Mouse (Mus musculus) kidney, postnatal 10 days (tissue): ENCODE results near the gene Senp6.
"Not testable (repeated sequence)": the region's sequence is repeated elsewhere in the genome, so short reads cannot be mapped to it uniquely, and the experiment has no call there.

ENCODE experiments used
- DNase-seq: peaks from one replicate; pipeline ENCODE4 v3.0.0; 2021; ENCODE audit warnings: mixed read lengths

Senp6 gene

GRCm38 (mm10) chr9:80066367-80067220 lies at the start of gene Senp6:
Gene Senp6, plus strand, starts transcription at chr9:80066903.
- DNase-seq: peak; percentile 89

DNA sequence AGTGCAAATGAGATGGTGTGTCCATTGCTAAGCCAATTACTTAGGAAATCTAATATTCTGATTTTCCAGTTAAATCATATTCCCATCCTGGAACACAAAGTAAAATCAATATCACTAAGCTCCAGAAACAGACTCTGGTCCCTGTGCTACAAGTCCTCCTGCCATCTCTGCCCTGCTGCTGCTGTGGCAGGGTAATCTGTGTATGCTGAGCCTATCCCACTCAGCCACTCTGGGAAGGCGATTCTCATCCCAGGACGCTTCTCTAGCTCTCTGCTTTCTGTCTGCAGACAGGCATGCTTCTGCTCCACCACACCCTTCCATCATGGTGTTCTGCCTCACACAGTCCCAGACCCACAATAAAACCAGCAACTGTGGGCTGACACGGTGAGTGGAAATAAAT lies 46.3 kb upstream of the Senp6 start:
- DNase-seq: no peak

- DNase-seq: no peak
Measured at GRCm38 (mm10) chr9:80021648-80022047, 45.1 kb upstream of the Senp6 start.

DNA sequence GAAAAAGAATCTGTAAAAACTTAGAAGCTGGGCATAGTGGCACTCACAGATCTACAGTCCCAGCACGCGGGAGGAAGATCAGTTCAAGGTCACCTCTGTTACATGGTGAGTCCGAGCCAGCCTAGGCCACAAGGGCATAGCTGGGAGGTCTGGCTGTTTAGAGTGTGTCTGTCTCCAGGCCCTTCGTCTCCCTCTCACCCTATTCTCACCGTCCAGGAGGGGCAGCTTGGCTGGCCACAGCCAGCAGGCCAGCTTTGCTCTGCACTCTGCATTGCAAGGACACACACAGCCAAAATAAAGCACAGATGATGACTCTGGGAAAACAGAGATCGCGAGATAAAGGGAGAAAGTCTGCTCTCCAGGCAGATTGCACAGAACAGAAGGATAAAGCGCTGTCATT lies 43.9 kb upstream of the Senp6 start:
- DNase-seq: no peak

- DNase-seq: not testable (repeated sequence)
Measured at GRCm38 (mm10) chr9:80025347-80025746, 41.4 kb upstream of the Senp6 start.

DNA sequence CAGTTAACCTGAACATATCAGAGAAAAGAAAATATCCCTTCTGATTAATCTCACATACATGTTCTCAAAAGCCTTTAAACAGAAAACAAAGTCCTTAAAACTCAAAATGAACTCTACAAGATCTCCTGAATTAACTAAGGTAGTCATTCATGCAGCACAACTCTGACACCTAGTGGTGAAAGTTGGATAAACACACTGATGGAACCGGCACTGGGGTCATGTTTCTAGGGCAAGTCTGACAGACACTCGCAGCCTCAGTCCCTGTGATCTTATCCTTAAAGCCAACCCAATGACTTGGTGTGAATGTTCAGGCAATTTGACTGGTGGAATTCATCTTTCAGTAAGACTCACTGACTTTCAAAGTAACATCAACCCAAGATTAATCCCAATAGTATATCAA lies 40.7 kb upstream of the Senp6 start:
- DNase-seq: peak; percentile 75

- no peak for DNase-seq
Measured at GRCm38 (mm10) chr9:80026581-80027021, 40.1 kb upstream of the Senp6 start.

DNA sequence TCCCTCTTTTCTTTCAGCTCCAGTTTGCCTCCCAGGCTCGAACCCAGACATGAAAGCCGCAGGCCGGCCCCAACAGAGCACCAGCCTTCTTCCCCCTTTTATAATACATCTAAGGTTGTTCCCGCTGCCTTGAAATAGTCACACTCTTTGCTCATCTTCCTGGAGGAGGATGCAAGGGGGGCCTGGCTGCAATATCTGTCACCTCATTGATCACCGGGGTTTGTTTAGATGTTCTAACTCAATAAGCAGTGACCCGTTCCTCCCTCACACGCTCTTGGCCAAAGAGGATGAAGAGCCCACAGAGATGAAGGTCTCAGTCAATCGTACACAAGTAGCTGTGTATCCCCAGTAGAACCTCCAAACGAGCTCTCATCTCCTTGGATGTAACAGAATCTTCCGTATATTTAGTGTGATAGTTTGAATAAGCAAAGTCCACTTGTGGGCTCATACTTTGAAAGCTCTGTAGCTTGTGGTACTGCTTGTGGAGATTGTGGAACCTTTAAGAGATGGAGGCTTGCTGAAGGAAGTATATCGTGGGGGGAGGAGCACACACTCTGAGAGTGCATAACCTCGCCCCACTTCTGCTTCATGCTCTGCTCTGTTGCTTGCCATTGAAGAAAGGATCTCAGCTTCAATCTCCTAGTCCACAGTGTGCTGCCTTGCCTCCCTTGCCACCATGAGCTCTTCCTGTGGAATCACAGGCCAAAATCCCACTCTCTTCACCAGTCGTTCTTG lies 29.3 kb upstream of the Senp6 start:
- no peak for DNase-seq

DNA sequence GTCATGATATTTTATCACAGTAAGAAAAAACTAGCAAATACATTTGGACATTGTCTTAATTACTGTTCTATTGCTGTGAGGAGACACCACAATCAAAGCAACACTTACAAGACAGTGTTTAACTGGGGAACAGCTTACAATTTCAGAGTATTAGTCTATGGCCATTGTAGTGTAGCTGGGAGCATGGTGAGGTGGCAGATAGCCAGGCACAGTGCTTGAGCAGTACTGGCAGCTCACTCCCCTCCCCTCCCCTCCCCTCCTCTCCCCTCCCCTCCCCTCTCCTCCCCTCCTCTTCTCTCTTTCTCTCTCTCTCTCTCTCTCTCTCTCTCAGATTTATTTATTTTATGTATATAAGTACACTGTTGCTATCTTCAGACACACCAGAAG lies 28.7 kb upstream of the Senp6 start:
- DNase-seq: no peak

DNA sequence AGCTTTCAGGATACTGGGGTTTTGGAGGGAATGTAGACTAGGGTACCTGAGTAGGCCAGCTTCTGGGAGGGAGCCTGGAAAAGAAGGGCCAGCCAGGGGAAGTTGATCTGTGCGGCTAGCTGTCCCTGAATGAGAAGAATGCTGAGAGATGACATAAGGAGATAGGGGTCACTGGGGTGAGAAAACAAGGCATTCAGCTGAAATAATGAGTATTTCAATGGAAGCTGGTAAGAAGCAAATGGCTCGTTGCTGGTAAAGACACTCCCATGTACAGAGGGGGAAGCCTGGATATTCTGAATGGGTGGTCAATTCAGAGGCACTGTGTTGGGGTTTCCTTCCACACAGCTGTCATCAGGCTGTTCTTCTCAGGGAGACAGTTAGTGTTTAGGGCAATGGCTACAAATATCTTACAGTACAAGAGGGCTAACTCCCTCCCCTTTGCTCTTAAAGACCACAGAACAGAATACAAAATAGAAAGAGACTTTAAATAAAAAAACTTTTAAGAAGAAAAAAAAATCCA lies 27.3 kb upstream of the Senp6 start:
- no peak for DNase-seq

- not testable (repeated sequence) for DNase-seq
Measured at GRCm38 (mm10) chr9:80044301-80044700, 22.4 kb upstream of the Senp6 start.

- DNase-seq: not testable (repeated sequence)
Measured at GRCm38 (mm10) chr9:80049271-80049670, 17.4 kb upstream of the Senp6 start.

GRCm38 (mm10) chr9:80052951-80053350 lies 13.8 kb upstream of the Senp6 start:
- no peak for DNase-seq

- DNase-seq: no peak
Measured at GRCm38 (mm10) chr9:80057690-80058089, 9.0 kb upstream of the Senp6 start.

DNA sequence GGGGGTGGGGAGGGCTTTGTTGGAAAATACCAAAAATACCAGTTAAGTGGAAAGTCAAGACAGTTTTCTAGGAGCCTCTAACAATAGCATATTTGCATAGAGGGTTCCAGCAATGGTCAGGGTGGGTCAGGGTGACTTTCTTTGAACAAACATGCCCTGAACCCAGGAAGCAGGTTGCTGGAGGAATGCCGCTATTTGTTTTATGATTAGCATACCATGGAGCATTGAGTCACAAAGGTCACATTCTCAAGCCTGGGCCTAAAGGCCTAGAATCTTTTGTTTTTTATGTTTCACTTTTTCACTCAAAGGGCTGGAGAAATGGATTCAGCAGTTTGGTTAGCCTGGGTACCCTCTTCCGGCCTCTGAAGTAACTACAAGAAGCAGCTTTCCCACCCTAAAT lies 1.2 kb upstream of the Senp6 start:
- DNase-seq: not testable (repeated sequence)

DNA sequence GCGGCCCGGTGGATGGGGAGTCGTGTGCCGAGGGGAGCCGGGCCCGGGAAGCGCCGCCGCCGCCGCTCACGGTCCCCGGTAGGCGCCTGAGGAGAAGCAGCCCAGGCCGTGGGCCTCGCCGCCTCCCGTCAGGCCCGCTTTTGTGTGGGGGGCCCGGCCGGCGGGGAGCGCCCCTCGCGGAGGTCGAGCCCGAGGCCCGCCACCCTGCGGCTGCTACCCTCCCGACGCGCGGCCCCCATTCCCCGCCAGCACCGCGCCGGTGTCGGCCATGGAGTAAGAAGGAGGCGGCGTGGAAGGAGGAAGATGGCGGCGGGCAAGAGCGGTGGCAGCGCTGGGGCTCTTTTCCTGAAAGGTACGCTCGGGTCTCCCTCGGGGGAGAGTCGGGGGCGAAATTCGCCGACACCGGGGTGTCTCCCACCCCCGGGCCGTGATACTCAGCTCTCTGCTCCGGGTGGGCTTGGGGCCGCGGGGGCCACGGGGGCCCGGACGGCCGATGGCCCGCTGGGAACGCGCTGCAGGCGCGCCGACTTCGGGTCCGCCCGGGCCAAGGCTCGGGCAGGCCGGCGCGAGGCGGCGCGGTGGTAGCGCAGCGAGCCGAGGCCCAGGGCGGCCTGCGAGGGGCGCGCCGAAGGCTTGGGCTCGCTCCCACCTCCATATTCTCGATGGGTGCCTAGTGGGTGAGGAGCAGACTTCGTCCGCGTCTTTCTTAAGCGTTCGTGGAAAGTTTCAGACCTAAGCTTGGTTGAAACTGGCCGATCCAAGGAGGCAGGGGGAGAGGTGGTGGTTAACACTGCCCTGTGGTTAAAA lies 721 bp downstream of the Senp6 start:
- peak; percentile 78 for DNase-seq

- no peak for DNase-seq
Measured at GRCm38 (mm10) chr9:80068028-80068515, 1.4 kb downstream of the Senp6 start.

- no peak for DNase-seq
Measured at GRCm38 (mm10) chr9:80068735-80069315, 2.1 kb downstream of the Senp6 start.

- no peak for DNase-seq
Measured at GRCm38 (mm10) chr9:80070026-80070425, 3.3 kb downstream of the Senp6 start.

- no peak for DNase-seq
Measured at GRCm38 (mm10) chr9:80071616-80072015, 4.9 kb downstream of the Senp6 start.

- no peak for DNase-seq
Measured at GRCm38 (mm10) chr9:80074067-80074466, 7.4 kb downstream of the Senp6 start.

GRCm38 (mm10) chr9:80074949-80075348 lies 8.2 kb downstream of the Senp6 start:
- DNase-seq: no peak
